Mouse (Mus musculus) liver, embryonic 11.5 days (tissue): ENCODE measurements around the gene Lrrc45. TPM values are rescaled to one million over a fixed set of nuclear protein-coding genes. Genes with fewer than 3 reads are reported as not detected.
"Not testable (repeated sequence)": the region's sequence is repeated elsewhere in the genome, so short reads cannot be mapped to it uniquely, and the experiment has no call there.

Experiments used
- ATAC-seq: fragments of 200-750 bp; cut with Nextera tagmentation; replicated peaks from 2 replicates; pipeline ENCODE4 v1.8.0; 2017; ENCODE audit warnings: moderate number of reproducible peaks, mild to moderate bottlenecking, moderate TSS enrichment, moderate library complexity; ENCODE audit not compliant: low FRiP score
- DNase-seq: peaks from one replicate; pipeline ENCODE4 v3.0.0-alpha.2; 2017; ENCODE audit warnings: low spot score
- H3K27ac ChIP-seq: fragments of 300-500 bp; sonication (generic); 2 replicates; pipeline ENCODE4 v1.5.1; 2014; ENCODE audit warnings: mild to moderate bottlenecking, low read depth, low read length, control low read depth
- H3K27me3 ChIP-seq: fragments of 300-500 bp; sonication (generic); replicated peaks from 2 replicates; pipeline ENCODE4 v1.6.1; 2014; ENCODE audit warnings: low read length, mixed read lengths; ENCODE audit not compliant: control insufficient read depth, insufficient read depth
- H3K36me3 ChIP-seq: fragments of 300-500 bp; sonication (generic); 2 replicates; pipeline ENCODE4 v1.6.1; 2014; ENCODE audit warnings: mild to moderate bottlenecking, low read length, moderate library complexity, mixed read lengths; ENCODE audit not compliant: control insufficient read depth, insufficient read depth
- H3K4me1 ChIP-seq: fragments of 300-500 bp; sonication (generic); replicated peaks from 2 replicates; pipeline ENCODE4 v1.6.1; 2014; ENCODE audit warnings: low read length, mixed read lengths; ENCODE audit not compliant: control insufficient read depth, insufficient read depth
- H3K4me2 ChIP-seq: fragments of 300-500 bp; sonication (generic); 2 replicates; pipeline ENCODE4 v1.6.1; 2014; ENCODE audit warnings: mild to moderate bottlenecking, control low read depth, moderate library complexity
- H3K4me3 ChIP-seq: fragments of 300-500 bp; sonication (generic); 2 replicates; pipeline ENCODE4 v1.5.1; 2014; ENCODE audit warnings: low read depth, low read length, control low read depth
- H3K9ac ChIP-seq: fragments of 300-500 bp; sonication (generic); 2 replicates; pipeline ENCODE4 v1.6.1; 2014; ENCODE audit warnings: low read depth, low read length, control low read depth
- H3K9me3 ChIP-seq: fragments of 300-500 bp; sonication (generic); 2 replicates; pipeline ENCODE4 v1.6.1; 2016; ENCODE audit warnings: low read length, inconsistent platforms, mixed read lengths; ENCODE audit not compliant: control insufficient read depth
- WGBS: fragments of 180-500 bp; shearing (Covaris S2); extraction: QIAGEN DNeasy Blood & Tissue Kit; methylation state at CpG from one replicate; pipeline ENCODE4 v1.1.7; 2014; 5-methylcytosine and 5-hydroxymethylcytosine counted together
- polyA plus RNA-seq: library from polyadenylated mRNA; unstranded; fragments of >200 nt; fragmentation: Nextera tagmentation; extraction: Ambion mirVana; gene quantifications from 2 replicates; pipeline ENCODE4 v1.2.1, GENCODE M21; 2014

The Lrrc45 gene
- polyA plus RNA-seq, 1 experiment from 2014 or later: 38.3 TPM

DNA sequence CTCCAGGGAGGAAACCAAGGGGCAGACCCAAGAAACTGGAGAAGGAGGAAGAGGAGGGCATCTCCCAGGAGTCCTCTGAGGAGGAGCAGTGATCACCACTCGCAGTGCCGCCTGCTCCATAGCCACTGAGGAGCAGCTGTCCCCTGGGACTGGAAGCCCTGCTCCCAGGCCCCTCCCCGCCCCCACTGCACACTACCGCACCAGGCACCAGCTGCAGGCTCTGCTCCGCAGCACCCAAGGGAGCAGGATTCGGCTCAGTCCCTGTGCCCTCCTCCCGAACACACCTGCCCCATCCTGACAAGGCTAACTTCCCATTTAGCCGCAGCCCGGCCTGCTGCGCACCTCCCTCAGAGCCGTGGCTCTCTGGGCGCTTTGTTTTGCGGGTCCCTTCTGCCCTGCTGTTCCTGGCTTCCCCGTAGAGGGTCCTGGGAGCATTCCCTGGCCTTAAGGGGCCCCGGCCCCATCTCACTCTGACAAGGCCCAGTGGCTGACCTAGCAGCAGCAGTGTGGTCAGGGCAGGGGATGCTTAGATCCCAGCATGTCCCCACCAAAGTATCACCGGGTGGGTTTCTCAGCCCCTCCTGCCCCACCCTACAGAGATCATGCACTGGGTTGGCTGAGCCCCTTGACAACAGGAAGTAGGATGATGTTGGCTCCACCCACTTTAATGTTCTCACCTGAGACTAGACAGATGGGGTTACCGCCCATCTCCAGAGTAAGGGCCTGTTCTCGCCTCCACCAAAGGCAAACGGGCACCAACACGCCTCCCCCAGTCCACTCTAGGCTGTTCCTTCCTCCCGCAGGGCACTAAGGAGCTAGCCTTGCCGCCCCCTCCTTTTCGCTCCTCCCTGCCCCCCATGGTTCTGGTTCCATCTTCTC is 49.6 kb downstream of the Lrrc45 start:
- ATAC-seq, H3K4me3 ChIP-seq, H3K9me3 ChIP-seq, DNase-seq, H3K4me2 ChIP-seq, H3K27ac ChIP-seq, H3K4me1 ChIP-seq, H3K36me3 ChIP-seq, H3K9ac ChIP-seq: not testable (repeated sequence)
- H3K27me3 ChIP-seq: peaks cover 18% of the 10 kb centered on the region
- WGBS: 0% methylated on average over 3 of the region's 23 CpGs

DNA sequence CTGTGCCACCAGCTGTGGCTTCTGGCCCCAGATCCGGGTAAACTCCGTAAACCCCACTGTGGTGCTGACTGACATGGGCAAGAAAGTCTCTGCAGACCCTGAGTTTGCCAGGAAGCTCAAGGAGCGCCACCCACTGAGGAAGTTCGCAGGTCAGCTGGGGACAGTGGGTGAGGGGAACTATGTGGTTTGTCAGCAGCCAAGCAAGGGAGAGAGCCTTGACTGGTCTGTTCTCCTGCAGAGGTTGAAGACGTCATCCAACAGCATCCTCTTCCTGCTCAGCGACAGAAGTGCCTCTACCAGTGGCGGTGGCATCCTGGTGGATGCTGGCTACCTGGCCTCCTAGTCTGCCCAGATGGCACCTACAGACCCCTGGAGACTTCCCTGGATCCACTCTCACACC is 53.3 kb downstream of the Lrrc45 start:
- H3K9ac ChIP-seq, ATAC-seq, H3K4me1 ChIP-seq, H3K27ac ChIP-seq, H3K9me3 ChIP-seq, DNase-seq, H3K4me3 ChIP-seq, H3K4me2 ChIP-seq, H3K36me3 ChIP-seq: not testable (repeated sequence)
- peaks cover 12% of the 10 kb centered on the region for H3K27me3 ChIP-seq
- 38% methylated on average over 3 of the region's 7 CpGs for WGBS

DNA sequence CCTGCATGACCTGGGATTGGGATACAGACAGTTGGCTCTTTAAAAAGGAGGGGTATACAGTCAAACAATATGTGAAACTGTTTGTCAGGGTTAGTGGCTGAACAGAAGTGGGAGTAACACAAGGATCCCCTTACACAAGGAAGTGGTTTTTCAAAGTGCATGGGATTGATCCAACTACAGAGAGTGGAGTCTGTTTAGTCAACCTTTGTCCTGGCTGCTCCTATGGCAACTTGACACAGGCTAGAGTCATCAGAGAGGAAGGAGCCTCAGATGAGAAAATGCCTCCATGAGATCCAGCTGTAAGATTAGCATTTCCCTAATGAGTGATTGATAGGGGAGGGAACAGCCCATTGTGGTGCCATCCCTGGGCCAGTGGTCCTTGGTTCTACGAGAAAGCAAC is 54.5 kb downstream of the Lrrc45 start:
- WGBS: 50% methylated on average over 1 of the region's 1 CpGs
- H3K4me1 ChIP-seq: no peaks in the 10 kb centered on the region
- H3K4me3 ChIP-seq: no peak overlapping the region
- no peak overlapping the region for H3K27ac ChIP-seq
- no peaks in the 10 kb centered on the region for H3K36me3 ChIP-seq
- H3K4me2 ChIP-seq: no peak overlapping the region
- no peak overlapping the region for H3K9ac ChIP-seq
- no peak for DNase-seq
- peaks cover 4% of the 10 kb centered on the region; the same call in 1 of the 2 replicates for H3K27me3 ChIP-seq
- no peak for ATAC-seq
- no peaks in the 10 kb centered on the region for H3K9me3 ChIP-seq

Other genes with a start within 250 kb of the Lrrc45 start
- 39.1 and 40.2 TPM in 2 replicates for gene Arl16, start 246.3 kb upstream of the Lrrc45 start, polyA plus RNA-seq
- 252 and 266 TPM in 2 replicates for gene Mrpl12, start 229.3 kb upstream of the Lrrc45 start, polyA plus RNA-seq
- gene Slc25a10, start 222.1 kb upstream of the Lrrc45 start, polyA plus RNA-seq: 65.5 and 70.6 TPM in 2 replicates
- gene Gcgr, start 183.2 kb upstream of the Lrrc45 start, polyA plus RNA-seq: 7.6 and 7.7 TPM in 2 replicates
- gene Mcrip1, start 164.2 kb upstream of the Lrrc45 start, polyA plus RNA-seq: 117 and 123 TPM in 2 replicates
- not detected in 2 replicates for gene Ppp1r27, start 162.8 kb upstream of the Lrrc45 start, polyA plus RNA-seq
- gene P4hb, start 140.7 kb upstream of the Lrrc45 start, polyA plus RNA-seq: 648 and 680 TPM in 2 replicates
- 557 and 561 TPM in 2 replicates for gene Arhgdia, start 132.3 kb upstream of the Lrrc45 start, polyA plus RNA-seq
- gene Alyref, start 115.6 kb upstream of the Lrrc45 start, polyA plus RNA-seq: 601 and 617 TPM in 2 replicates
- gene Anapc11, start 115.5 kb upstream of the Lrrc45 start, polyA plus RNA-seq: 200 and 208 TPM in 2 replicates
- 3.6 and 6.3 TPM in 2 replicates for gene Npb, start 105.4 kb upstream of the Lrrc45 start, polyA plus RNA-seq
- gene Pcyt2, start 96.0 kb upstream of the Lrrc45 start, polyA plus RNA-seq: 165 and 175 TPM in 2 replicates
- 48.6 and 54.8 TPM in 2 replicates for gene Sirt7, start 88.7 kb upstream of the Lrrc45 start, polyA plus RNA-seq
- gene Mafg, start 80.3 kb upstream of the Lrrc45 start, polyA plus RNA-seq: 32.6 and 34.8 TPM in 2 replicates
- gene Pycr1, start 70.2 kb upstream of the Lrrc45 start, polyA plus RNA-seq: 18.5 and 21.2 TPM in 2 replicates
- gene Myadml2, start 65.8 kb upstream of the Lrrc45 start, polyA plus RNA-seq: 0.34 and 0.60 TPM in 2 replicates
- 0.51 and 0.52 TPM in 2 replicates for gene Notum, start 52.8 kb upstream of the Lrrc45 start, polyA plus RNA-seq
- gene Aspscr1, start 41.0 kb upstream of the Lrrc45 start, polyA plus RNA-seq: 83.7 and 97.1 TPM in 2 replicates
- 178 and 192 TPM in 2 replicates for gene Cenpx, start 187 bp upstream of the Lrrc45 start, polyA plus RNA-seq
- gene Rac3, start 7.5 kb downstream of the Lrrc45 start, polyA plus RNA-seq: 1.2 and 1.8 TPM in 2 replicates
- 12.9 and 13.2 TPM in 2 replicates for gene Dcxr, start 13.4 kb downstream of the Lrrc45 start, polyA plus RNA-seq
- gene Cbr2, start 18.2 kb downstream of the Lrrc45 start, polyA plus RNA-seq: 0.22 and 0.32 TPM in 2 replicates
- 11.4 and 17.5 TPM in 2 replicates for gene Hmga1b, start 48.9 kb downstream of the Lrrc45 start, polyA plus RNA-seq
- 30.3 and 33.4 TPM in 2 replicates for gene Rfng, start 70.3 kb downstream of the Lrrc45 start, polyA plus RNA-seq
- 209 and 210 TPM in 2 replicates for gene Gps1, start 70.3 kb downstream of the Lrrc45 start, polyA plus RNA-seq
- 132 and 139 TPM in 2 replicates for gene Dus1l, start 82.5 kb downstream of the Lrrc45 start, polyA plus RNA-seq
- gene Fasn, start 110.6 kb downstream of the Lrrc45 start, polyA plus RNA-seq: 71.3 and 80.0 TPM in 2 replicates
- gene Ccdc57, start 218.9 kb downstream of the Lrrc45 start, polyA plus RNA-seq: 4.2 and 4.7 TPM in 2 replicates
- gene Slc16a3, start 234.6 kb downstream of the Lrrc45 start, polyA plus RNA-seq: 257 and 272 TPM in 2 replicates